Mouse (Mus musculus) midbrain, embryonic 13.5 days (tissue): ENCODE data around the gene Nat9. TPM values are rescaled to one million over a fixed set of nuclear protein-coding genes. Genes with fewer than 3 reads are reported as not detected.

ENCODE experiments used
- ATAC-seq: fragments of 200-750 bp; cut with Nextera tagmentation; 2 replicates; pipeline ENCODE4 v1.8.0; 2017; ENCODE audit warnings: mild to moderate bottlenecking, moderate TSS enrichment, moderate library complexity
- H3K27ac ChIP-seq: fragments of 300-500 bp; sonication (generic); 2 replicates; pipeline ENCODE4 v1.5.1; 2015; ENCODE audit warnings: inconsistent platforms, mild to moderate bottlenecking, moderate library complexity
- H3K27me3 ChIP-seq: fragments of 300-500 bp; sonication (generic); 2 replicates; pipeline ENCODE4 v1.6.1; 2015; ENCODE audit warnings: mild to moderate bottlenecking, inconsistent platforms
- H3K36me3 ChIP-seq: fragments of 300-500 bp; sonication (generic); 2 replicates; pipeline ENCODE4 v1.6.1; 2015; ENCODE audit warnings: mild to moderate bottlenecking, inconsistent platforms
- H3K4me1 ChIP-seq: fragments of 300-500 bp; sonication (generic); replicated peaks from 2 replicates; pipeline ENCODE4 v1.6.1; 2015; ENCODE audit warnings: inconsistent platforms
- H3K4me2 ChIP-seq: fragments of 300-500 bp; sonication (generic); replicated peaks from 2 replicates; pipeline ENCODE4 v1.6.1; 2015; ENCODE audit warnings: moderate library complexity, mild to moderate bottlenecking, inconsistent platforms
- H3K4me3 ChIP-seq: fragments of 300-500 bp; sonication (generic); replicated peaks from 2 replicates; pipeline ENCODE4 v1.5.1; 2015; ENCODE audit warnings: mild to moderate bottlenecking, inconsistent platforms
- H3K9ac ChIP-seq: fragments of 300-500 bp; sonication (generic); replicated peaks from 2 replicates; pipeline ENCODE4 v1.6.1; 2015; ENCODE audit warnings: mild to moderate bottlenecking, inconsistent platforms
- H3K9me3 ChIP-seq: fragments of 300-500 bp; sonication (generic); 2 replicates; pipeline ENCODE4 v1.6.1; 2016; ENCODE audit warnings: mild to moderate bottlenecking, inconsistent platforms
- WGBS: fragments of 180-500 bp; shearing (Covaris S2); methylation state at CpG from one replicate; pipeline ENCODE4 v1.1.7; 2015; 5-methylcytosine and 5-hydroxymethylcytosine counted together
- polyA plus RNA-seq: library from polyadenylated mRNA; unstranded; fragments of >200 nt; fragmentation: Nextera tagmentation; extraction: Ambion mirVana; gene quantifications from 2 replicates; pipeline ENCODE4 v1.2.1, GENCODE M21; 2015

The Nat9 gene
- polyA plus RNA-seq, 1 experiment from 2014 or later: 23.7 TPM

DNA sequence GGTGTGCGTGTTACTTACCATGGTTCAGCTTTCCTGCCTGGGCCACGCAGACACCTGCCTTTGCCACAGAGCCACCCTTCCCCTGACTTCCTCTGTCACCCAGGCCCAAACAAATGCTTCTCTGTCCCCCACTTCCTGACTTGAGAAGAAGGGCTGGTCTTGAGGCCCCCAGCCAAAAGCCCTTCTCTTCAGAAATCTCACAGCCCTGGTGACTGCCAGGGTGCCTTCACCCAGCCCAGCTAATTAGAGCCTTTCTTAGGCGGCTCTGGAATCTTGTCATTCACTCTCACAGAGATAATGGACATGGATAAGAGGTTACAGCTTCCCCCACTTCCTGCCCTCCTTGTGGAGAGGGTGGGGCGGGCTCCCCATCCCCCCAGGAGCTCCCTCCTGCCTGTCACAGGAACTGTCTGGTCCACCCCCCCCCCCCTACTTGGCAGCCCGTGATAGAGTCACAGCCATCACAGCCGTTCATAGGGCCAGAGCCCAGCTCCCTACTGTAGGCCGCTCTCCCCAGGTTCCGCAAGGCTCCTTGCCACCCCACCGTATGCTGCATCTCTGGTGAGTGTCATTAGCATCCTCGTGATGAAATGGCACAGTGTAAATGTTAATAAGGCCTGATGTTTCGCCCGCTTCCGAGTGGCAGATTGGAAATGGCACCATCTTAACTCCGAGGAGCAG, 39.3 kb upstream of the Nat9 start:
- no peaks in the 10 kb centered on the region for H3K36me3 ChIP-seq
- H3K4me3 ChIP-seq: no peak overlapping the region
- peak overlapping the region; percentile 39; the same call in 1 of the 2 replicates for H3K9ac ChIP-seq
- H3K27me3 ChIP-seq: no peaks in the 10 kb centered on the region
- H3K27ac ChIP-seq: peak overlapping the region; percentile 71
- 19% methylated on average over 14 of the region's 14 CpGs for WGBS
- ATAC-seq: peak; percentile 74
- no peaks in the 10 kb centered on the region for H3K9me3 ChIP-seq
- H3K4me2 ChIP-seq: peak overlapping the region; percentile 26
- H3K4me1 ChIP-seq: peaks cover 79% of the 10 kb centered on the region

GRCm38 (mm10) chr11:115225301-115225700, 37.6 kb upstream of the Nat9 start:
- Histone ChIP-seq H3K27me3 (no peaks in the 10 kb centered on the region), H3K36me3 (no peaks in the 10 kb centered on the region), H3K9me3 (no peaks in the 10 kb centered on the region), H3K4me2 (no peak overlapping the region), H3K4me3 (no peak overlapping the region), H3K27ac (no peak overlapping the region), H3K4me1 (peaks cover 70% of the 10 kb centered on the region), H3K9ac (no peak overlapping the region)
- no peak for ATAC-seq
- WGBS: 53% methylated on average over 6 of the region's 6 CpGs

DNA sequence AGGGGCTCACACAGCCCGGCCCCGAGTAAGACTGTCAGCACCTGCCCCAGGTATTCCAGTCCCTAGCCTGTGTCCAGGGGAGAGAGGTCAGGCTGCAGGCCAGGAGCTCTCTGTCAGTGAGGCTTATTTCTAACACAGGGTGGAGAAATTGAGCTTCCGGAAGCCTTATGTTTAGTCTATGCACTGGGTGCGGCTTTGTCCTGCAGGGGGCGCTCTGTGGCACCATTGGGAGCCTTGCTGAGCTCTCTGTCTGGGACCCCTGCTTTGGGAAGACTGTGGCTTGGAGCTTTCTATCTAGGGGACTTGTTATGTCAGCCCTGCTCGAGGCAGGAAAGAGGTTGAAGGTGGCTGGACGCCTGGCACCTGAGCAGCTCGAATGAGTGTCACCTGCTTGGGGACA, 37.2 kb upstream of the Nat9 start:
- no peak for ATAC-seq
- WGBS: 37% methylated on average over 8 of the region's 8 CpGs
- H3K27ac ChIP-seq: no peak overlapping the region

DNA sequence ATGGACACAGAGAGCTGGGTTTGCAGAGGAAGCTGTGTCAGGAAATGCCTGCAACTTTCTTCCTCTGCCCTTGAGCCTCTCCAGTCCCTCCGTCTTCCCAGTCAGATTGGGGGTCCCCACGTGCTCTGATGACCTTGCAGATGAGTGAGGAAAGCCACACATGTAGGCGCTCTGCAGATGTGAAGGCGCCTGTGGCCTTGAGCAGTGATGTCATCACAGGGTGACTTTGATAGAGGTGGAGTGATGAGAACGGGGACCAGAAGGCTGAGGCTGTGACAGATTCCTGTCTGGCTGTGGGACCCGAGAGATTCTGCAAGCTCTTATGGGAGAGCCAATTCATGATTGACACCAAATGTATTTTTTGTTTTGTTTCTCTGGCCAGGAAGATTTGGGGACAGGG, 36.2 kb upstream of the Nat9 start:
- Histone ChIP-seq H3K4me1 (peaks cover 60% of the 10 kb centered on the region), H3K36me3 (no peaks in the 10 kb centered on the region), H3K4me3 (no peak overlapping the region), H3K27me3 (no peaks in the 10 kb centered on the region), H3K9me3 (no peaks in the 10 kb centered on the region), H3K27ac (no peak overlapping the region), H3K4me2 (no peak overlapping the region), H3K9ac (no peak overlapping the region)
- no peak for ATAC-seq
- WGBS: 87% methylated on average over 6 of the region's 6 CpGs

More for the DNA sequence above, 37.2 kb upstream of the Nat9 start:
- Histone ChIP-seq H3K9me3 (no peaks in the 10 kb centered on the region), H3K36me3 (no peaks in the 10 kb centered on the region), H3K9ac (no peak overlapping the region), H3K4me3 (no peak overlapping the region), H3K27me3 (no peaks in the 10 kb centered on the region), H3K4me2 (no peak overlapping the region), H3K4me1 (peaks cover 70% of the 10 kb centered on the region)

GRCm38 (mm10) chr11:115223451-115223850, 35.8 kb upstream of the Nat9 start:
- WGBS: 72% methylated on average over 11 of the region's 11 CpGs
- no peak for ATAC-seq
- no peak overlapping the region for H3K4me2 ChIP-seq
- H3K9me3 ChIP-seq: no peaks in the 10 kb centered on the region
- H3K27ac ChIP-seq: no peak overlapping the region
- no peaks in the 10 kb centered on the region for H3K27me3 ChIP-seq
- no peaks in the 10 kb centered on the region for H3K36me3 ChIP-seq
- H3K4me3 ChIP-seq: no peak overlapping the region
- no peak overlapping the region for H3K9ac ChIP-seq
- H3K4me1 ChIP-seq: peaks cover 57% of the 10 kb centered on the region

DNA sequence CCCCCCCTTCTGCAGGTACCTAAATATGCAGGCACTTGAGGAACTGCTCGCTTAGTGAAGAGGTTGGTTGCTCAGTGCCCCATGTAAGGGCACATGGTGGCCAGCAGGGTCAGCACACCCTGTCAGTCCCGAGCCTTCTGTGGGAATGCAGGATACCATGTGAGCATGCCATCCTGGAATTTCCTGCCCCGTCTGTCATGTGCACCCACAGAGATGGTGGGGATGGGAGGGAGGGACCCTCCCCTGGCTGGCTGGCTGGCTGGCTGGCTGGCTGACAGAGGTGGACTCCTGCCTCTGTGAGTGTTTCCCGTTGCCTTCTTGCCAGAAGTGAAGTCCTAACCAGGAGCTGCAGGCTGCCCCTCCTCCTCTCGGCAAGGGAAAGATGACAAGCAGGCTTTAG, 34.9 kb upstream of the Nat9 start:
- H3K9ac ChIP-seq: no peak overlapping the region
- WGBS: 48% methylated on average over 5 of the region's 5 CpGs
- H3K4me1 ChIP-seq: peaks cover 55% of the 10 kb centered on the region
- H3K4me3 ChIP-seq: no peak overlapping the region
- H3K27me3 ChIP-seq: no peaks in the 10 kb centered on the region
- no peaks in the 10 kb centered on the region for H3K9me3 ChIP-seq
- H3K36me3 ChIP-seq: no peaks in the 10 kb centered on the region
- H3K27ac ChIP-seq: no peak overlapping the region
- H3K4me2 ChIP-seq: no peak overlapping the region
- ATAC-seq: no peak

- 64% methylated on average over 12 of the region's 12 CpGs for WGBS
- H3K4me2 ChIP-seq: no peak overlapping the region
- no peaks in the 10 kb centered on the region for H3K36me3 ChIP-seq
- no peak overlapping the region for H3K4me3 ChIP-seq
- peaks cover 55% of the 10 kb centered on the region for H3K4me1 ChIP-seq
- H3K27ac ChIP-seq: no peak overlapping the region
- ATAC-seq: no peak
- no peaks in the 10 kb centered on the region for H3K9me3 ChIP-seq
- H3K9ac ChIP-seq: no peak overlapping the region
- no peaks in the 10 kb centered on the region for H3K27me3 ChIP-seq
These were observed 34.4 kb upstream of the Nat9 start for GRCm38 (mm10) chr11:115222077-115222476.

- H3K4me2 ChIP-seq: no peak overlapping the region
- no peak overlapping the region for H3K4me3 ChIP-seq
- H3K9ac ChIP-seq: no peak overlapping the region
- H3K27ac ChIP-seq: no peak overlapping the region
- WGBS: 94% methylated on average over 10 of the region's 10 CpGs
- H3K36me3 ChIP-seq: peaks cover 11% of the 10 kb centered on the region
- H3K27me3 ChIP-seq: no peaks in the 10 kb centered on the region
- ATAC-seq: no peak
- H3K4me1 ChIP-seq: peaks cover 32% of the 10 kb centered on the region
- no peaks in the 10 kb centered on the region for H3K9me3 ChIP-seq
These were observed 32.0 kb upstream of the Nat9 start for GRCm38 (mm10) chr11:115219685-115220084.

DNA sequence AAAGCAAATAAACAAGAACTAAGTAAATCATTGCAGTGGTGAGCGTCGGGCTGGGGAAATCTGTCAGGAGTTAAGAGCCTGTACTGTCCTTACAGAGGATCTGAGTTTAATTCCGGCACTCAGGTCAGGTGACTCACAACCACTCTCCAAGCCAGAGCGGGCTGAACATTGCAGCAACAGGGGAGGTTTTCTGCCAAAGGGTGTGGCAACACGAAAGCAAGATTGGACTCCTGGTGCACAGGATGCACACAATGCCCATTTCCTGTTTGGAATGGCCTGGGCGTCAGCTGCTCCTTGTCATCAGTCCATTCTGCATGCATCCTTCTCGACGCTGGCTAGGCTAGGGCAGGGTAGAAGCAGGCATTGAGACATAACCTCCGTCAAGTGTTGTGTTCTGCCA, 31.6 kb upstream of the Nat9 start:
- H3K4me3 ChIP-seq: no peak overlapping the region
- no peak overlapping the region for H3K4me2 ChIP-seq
- H3K27me3 ChIP-seq: no peaks in the 10 kb centered on the region
- H3K9ac ChIP-seq: no peak overlapping the region
- 85% methylated on average over 9 of the region's 9 CpGs for WGBS
- H3K4me1 ChIP-seq: peaks cover 29% of the 10 kb centered on the region
- no peaks in the 10 kb centered on the region for H3K9me3 ChIP-seq
- H3K36me3 ChIP-seq: peaks cover 11% of the 10 kb centered on the region
- ATAC-seq: no peak
- H3K27ac ChIP-seq: no peak overlapping the region

DNA sequence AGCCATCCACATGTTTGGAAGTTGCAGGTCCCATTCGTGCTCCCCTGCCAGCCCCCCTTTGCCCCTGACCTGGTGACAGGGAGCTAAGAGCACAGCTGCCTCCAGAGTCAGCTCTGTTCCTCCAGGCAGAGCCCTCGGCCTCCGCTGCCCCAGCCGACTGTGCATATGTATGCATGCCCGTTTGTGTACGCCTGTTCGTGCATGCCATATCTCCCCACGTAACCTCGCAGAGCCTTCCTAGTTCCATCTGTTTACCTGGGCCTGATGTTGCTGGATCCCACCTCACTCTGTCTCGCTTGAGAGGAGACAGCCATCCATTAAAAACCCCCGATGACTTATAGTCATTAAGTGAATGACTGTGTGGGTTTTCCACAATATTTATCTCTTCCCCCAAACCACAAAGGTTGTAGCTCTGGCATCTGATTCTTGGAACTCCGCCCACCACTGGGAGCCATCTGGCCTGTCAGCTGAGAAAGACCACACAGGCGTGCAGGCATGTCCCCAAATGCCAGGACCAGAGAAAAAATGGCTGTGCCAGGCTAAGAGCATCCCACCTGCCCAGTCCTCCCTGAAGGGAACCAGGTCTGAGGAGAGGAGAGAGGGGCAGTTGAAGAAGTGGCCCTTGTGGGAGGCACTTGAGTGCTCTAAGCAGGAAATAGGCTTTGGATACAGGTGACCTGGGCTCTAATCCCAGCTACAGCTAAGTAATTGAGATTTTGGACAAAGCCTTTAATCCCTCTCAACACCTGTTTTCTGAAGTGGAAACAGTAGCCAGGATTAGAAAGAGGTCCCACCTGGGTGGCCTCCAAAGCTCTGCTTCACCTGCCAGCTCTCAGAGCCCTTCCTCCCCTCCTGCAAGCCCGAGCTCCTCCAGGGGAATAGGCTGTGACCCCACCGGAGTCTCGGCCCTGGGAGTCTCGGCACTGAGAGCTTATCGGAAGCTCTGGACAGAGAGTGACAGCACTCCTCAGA, 30.1 kb upstream of the Nat9 start:
- peaks cover 11% of the 10 kb centered on the region for H3K36me3 ChIP-seq
- no peak for ATAC-seq
- H3K4me2 ChIP-seq: no peak overlapping the region
- no peak overlapping the region for H3K9ac ChIP-seq
- H3K9me3 ChIP-seq: no peaks in the 10 kb centered on the region
- H3K4me1 ChIP-seq: peaks cover 24% of the 10 kb centered on the region
- no peaks in the 10 kb centered on the region for H3K27me3 ChIP-seq
- 62% methylated on average over 18 of the region's 18 CpGs for WGBS
- H3K27ac ChIP-seq: no peak overlapping the region
- H3K4me3 ChIP-seq: no peak overlapping the region

GRCm38 (mm10) chr11:115215123-115215522, 27.5 kb upstream of the Nat9 start:
- Histone ChIP-seq H3K36me3 (peaks cover 11% of the 10 kb centered on the region), H3K9ac (no peak overlapping the region), H3K4me1 (peaks cover 24% of the 10 kb centered on the region), H3K9me3 (no peaks in the 10 kb centered on the region), H3K27me3 (no peaks in the 10 kb centered on the region), H3K27ac (no peak overlapping the region), H3K4me2 (no peak overlapping the region), H3K4me3 (no peak overlapping the region)
- no peak for ATAC-seq
- 34% methylated on average over 5 of the region's 5 CpGs for WGBS

DNA sequence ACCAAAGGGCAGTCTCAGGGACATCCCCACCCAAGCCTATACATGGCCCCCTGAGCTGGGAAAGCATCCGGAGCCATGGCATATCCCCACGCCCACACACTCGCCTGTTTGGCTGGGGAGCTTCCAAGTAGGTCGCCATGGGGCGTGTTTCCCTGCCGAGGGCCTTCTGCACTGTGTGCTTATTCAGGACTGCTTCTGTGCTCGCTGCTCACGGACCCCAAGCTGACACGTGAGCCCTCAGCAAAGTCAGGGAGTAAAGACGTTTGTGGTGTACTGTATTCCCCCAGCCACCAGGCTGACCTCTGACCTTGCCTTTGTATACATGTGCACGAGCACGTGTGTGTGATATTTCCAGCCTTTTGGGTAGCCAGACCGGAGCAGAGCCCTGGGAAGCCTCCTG, 24.5 kb upstream of the Nat9 start:
- H3K4me2 ChIP-seq: no peak overlapping the region
- no peak overlapping the region for H3K4me3 ChIP-seq
- no peak for ATAC-seq
- H3K36me3 ChIP-seq: peaks cover 39% of the 10 kb centered on the region
- 58% methylated on average over 13 of the region's 13 CpGs for WGBS
- no peak overlapping the region for H3K9ac ChIP-seq
- no peaks in the 10 kb centered on the region for H3K27me3 ChIP-seq
- peaks cover 19% of the 10 kb centered on the region for H3K4me1 ChIP-seq
- no peak overlapping the region for H3K27ac ChIP-seq
- H3K9me3 ChIP-seq: no peaks in the 10 kb centered on the region
